Mouse (Mus musculus): Measurements from ENCODE around the gene Cdh8.

The Cdh8 gene

DNA sequence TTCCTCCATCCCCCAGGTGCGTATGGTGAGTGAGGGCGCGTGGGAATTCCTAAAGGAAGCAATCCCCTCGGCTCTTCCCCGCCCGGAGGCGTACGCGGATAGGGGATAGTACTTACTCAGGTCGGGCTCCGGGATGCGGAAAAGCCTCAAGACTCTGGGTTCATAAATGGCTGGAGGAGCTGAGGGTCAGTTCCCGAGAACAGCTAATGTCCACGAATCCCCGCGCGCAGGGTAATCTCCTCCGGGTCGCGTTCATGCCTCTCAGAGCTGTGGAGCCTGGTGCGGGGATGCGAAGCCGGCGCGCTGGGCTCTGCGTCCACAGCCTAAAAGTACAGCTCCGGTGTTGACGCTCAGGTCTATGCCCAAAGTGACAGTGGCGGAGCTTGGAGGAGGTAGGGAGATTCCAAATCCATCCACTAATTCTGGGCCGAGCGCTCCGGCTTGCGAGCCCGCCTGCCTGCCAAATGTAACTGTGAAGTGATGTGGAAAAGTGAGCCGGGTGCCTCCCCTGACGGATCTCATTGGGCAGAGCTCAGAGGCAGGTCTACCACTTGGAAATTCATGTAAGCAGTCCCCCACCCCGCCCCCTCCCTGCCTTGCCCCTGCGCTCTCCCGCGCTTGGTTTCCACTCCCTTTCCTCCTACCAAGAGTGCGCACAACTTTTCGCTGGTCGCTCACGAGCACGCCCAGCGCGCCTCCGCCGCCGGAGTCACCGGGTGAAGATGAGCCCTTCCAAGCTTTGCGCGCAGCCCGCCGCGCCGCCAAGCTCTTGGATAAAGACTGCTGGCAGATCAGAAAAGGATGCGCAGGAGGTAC lies at the start of gene Cdh8:
Gene Cdh8, minus strand, starts transcription at position 506 of the 816 bp plus-strand sequence.
- DNase-seq, result peak; percentile 73

- DNase-seq, result no peak
Observed at GRCm38 (mm10) chr8:99446506-99446905, 30.2 kb upstream of the Cdh8 start.

DNA sequence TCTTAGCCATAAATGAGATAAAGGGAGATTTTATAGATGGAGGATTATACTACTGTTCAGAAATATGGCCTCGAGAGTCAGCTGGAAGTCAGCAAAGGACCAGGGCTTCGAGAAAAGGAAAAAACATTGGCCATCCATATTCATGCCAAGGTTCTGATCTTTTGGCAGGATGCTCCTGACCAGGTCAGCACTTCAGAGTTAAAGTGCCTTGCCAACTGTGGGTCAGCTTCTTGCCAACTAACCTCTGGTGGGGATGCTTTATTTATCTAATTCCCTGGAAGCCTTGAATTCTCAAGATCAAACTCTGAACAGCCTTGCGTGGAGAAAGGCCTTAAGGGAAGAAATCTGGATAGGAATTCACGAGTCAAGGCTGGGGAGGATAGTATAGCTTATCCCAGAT lies 9.6 kb upstream of the Cdh8 start:
- DNase-seq, result no peak

DNA sequence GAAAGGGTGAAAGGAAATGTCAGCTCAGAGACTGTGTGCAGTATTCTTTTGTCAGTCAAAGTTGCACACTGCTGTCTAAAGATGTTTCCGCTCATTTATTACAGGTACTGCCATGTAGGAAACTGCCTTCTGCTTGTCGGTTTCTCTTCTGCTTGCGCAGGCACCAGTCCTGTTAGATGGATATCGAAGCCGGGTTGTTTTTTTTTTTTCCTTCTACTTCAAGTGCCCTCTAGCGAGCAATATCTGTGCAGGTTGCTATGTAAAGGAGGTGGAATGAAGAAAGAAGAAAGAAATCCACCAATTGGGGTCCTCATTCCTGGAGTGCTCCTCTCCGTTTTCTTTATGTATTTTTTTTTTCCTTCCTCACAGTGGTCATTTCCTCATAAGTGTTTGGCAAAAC lies 5.2 kb upstream of the Cdh8 start:
- DNase-seq, result peak; percentile 9

GRCm38 (mm10) chr8:99419726-99420125 lies 3.5 kb upstream of the Cdh8 start:
- no peak for DNase-seq

DNA sequence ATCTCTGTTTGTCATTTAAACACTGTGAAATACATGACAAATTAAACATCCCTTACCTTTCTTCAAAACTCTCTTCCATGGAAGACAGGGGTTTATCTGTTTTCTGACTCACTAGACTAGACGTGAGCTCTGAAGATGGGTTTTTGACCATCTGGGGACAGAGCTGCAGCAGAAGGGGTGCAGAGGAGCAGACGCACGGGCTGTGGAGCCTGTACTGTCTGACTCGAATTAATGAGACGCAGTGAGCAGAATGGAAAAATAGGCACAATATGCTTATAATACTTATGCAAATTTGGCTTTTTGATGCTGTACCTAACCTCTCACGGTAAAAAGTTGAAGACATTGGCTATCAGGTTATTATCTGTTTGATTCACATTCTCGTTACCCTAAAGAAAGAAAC lies 1.2 kb upstream of the Cdh8 start:
- DNase-seq, result peak; percentile 8

- DNase-seq, result peak; percentile 68
Observed at GRCm38 (mm10) chr8:99415076-99415965, 950 bp downstream of the Cdh8 start.

- peak; percentile 25 for DNase-seq
Observed at GRCm38 (mm10) chr8:99414483-99414921, 1.8 kb downstream of the Cdh8 start.

DNA sequence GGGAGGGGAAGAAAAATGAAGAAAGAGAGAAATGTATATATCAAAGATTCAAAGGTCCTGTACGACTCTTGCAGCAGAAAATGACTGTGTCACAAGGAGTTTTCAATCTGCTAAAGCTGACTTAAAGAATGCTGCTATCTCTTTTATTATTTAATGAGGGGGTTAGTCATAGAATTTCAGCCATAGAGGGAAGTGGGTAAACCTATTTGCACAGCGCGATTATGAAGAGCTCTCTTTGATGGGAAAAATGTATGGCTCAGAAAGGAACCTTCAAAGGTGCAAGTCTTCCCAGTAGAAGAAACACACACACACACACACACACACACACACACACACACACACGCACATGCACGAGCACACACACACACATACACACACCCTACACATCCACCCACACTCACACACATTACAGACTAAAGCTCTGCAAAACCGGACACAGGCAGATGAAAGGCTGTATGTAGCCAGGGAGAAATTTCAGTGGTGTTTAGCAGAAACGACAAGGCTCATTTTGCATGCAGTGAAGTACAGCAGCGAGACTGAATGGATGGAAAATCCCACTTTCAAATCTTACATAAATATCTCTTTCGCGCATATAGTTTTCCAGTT lies 2.3 kb downstream of the Cdh8 start:
- no peak for DNase-seq

GRCm38 (mm10) chr8:99393908-99394307 lies 22.4 kb downstream of the Cdh8 start:
- no peak for DNase-seq

GRCm38 (mm10) chr8:99370104-99370503 lies 46.2 kb downstream of the Cdh8 start:
- no peak for DNase-seq

DNA sequence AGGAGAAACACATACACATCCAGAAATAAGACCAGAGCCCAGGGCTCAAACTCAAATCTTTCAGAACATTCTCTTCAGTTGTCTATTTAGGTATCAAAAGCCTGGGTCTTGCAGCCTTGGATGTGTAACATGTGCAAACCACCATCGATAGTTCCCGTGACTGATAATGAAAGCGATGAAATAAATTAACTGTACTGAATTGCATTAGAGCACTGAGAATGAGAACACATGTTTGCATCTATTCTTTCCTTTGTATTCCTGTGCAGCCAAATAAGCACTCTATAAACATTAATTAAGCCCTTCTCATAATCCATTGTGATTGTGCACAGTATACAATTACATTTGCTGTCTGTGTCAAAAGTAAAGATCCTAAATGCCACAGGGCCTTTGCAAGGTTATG lies 47.1 kb downstream of the Cdh8 start:
- no peak for DNase-seq

- no peak for DNase-seq
Observed at GRCm38 (mm10) chr8:99368449-99368848, 47.8 kb downstream of the Cdh8 start.

DNA sequence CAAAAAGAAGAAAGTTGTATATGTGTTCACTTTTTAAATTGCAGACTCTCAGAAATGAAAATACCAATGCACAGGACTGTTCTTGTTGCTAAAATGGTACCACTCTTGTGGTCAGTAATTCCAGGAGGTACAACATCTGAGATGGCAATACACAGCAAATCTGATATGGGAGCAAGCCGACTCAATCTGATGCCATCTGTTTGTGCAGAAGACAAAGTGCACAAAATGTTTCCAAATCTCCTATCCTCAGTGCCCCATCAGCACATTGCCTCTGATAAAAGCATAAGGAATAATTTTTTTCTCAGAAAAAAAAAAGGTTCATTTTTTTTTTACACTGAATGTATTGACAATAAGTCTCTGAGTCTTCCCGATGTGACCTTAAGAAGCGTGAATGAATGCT lies 62.3 kb downstream of the Cdh8 start:
- no peak for DNase-seq

DNA sequence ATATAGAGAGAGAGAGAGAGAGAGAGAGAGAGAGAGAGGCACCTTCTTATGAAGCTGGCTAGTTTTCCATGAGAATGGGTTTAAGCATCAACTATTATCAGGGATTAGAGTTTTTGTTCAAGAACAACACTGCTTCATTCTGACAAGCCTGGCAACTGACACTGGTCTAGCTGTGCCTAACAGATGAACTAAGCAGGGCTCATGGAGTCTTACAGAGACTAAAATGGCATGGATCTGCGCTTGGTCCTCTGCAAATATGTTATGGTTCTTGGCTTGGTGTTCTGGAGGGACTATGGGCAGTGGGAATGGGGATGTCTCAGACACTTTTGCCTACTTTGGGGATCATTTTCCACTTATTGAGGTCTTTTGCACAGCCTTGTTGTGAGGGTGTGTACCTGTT lies 63.0 kb downstream of the Cdh8 start:
- no peak for DNase-seq

- DNase-seq, result no peak
Observed at GRCm38 (mm10) chr8:99349456-99349855, 66.8 kb downstream of the Cdh8 start.

DNA sequence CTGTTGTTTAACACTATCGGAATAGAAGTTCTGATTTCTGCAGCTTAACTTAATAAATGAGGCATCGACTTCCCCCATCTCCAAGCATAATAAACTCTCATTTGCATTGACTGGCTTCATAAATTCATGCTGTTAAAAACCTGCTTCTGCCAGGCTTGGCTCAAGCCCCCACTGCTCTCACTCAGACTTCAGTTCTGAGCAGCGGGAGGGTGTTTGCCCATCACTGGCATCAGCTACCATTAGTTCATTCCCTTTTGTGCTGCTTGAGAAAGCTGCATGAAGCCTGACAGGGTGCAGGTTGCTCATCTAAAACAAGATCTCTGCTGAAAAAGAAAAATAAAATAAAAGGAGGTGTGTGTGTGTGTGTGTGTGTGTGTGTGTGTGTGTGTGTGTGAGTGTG lies 67.7 kb downstream of the Cdh8 start:
- no peak for DNase-seq

DNA sequence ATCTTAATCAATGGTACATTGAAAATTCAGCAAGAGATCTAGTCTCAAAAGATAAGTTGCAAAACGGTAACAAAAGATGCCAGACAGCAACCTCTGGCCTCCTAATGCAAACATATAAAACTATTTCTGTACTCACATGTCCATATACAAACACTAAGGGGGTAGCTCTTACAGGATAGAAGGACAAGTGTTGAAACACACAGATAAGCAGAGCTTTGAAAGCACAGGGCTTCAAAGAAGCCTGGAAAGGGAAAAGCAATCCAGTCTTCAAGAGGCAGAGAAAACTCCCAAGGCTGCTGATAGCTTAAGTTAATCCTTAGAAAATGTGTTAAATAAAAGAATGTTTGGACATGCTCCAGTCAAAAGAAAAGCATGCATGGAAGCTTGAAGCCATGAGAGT lies 77.0 kb downstream of the Cdh8 start:
- no peak for DNase-seq

DNA sequence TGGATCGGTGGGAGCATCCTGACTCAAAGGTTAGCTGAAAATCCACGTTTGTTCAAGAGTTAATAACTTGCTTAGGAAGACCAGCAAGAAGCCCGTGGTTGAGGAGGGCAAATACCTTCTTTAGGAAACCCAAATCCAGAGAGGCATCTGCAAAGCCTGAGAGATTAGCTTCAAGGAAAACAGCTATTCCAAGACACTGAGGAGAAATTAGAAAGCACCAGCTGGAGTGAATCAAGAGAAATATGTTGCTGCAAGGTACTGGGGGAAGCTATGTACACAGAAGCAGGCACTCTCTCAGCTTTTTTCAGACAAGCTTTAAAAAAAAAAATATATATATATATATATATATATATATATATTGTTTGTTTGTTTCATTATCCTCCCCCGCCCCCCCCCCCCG lies 88.7 kb downstream of the Cdh8 start:
- no peak for DNase-seq

DNA sequence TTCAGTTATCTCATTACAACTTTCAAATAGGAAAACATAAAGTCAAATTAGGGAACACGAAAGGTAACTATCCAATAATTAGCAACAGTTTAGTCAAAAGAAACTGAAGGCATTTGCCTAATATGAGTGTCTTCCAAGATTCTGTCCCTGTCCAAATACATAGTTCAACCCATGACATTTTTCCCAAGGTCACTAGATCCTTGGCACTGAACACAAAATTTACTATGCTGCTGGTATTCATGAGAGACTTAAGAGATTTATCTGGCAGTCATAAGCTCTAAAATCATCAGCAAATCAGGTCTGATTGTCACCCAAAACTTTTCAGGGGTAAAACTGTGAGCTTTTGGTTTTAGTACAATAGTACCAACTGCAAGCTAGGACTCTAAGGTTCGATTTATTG lies 101.7 kb downstream of the Cdh8 start:
- no peak for DNase-seq

GRCm38 (mm10) chr8:99304184-99304583 lies 112.1 kb downstream of the Cdh8 start:
- no peak for DNase-seq

GRCm38 (mm10) chr8:99290201-99290600 lies 126.1 kb downstream of the Cdh8 start:
- DNase-seq, result no peak

DNA sequence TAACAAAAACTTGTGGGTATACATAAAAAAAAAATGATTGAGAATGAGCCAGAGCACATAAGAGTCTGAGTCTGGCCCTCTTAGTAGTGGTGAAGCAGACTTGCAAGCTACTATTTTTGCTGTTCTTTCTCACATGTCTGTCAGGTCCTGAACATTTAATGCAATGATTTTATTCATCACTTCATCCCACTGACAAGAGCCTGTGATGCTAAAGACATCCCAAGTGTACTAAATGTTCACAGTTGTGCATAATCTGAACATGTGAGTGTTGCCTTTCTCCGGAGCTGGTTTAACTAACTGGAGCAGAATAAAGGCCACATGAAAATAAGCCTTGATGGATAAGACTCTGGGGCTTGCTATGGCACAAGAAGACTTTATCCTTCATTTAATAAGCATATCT lies 131.2 kb downstream of the Cdh8 start:
- DNase-seq, result no peak

GRCm38 (mm10) chr8:99280375-99280774 lies 135.9 kb downstream of the Cdh8 start:
- DNase-seq, result no peak
